Mouse (Mus musculus): ENCODE measurements around the gene Agtr1a.

Gene Agtr1a

GRCm38 (mm10) chr13:30336148-30336801 is at the start of gene Agtr1a:
Agtr1a (plus strand) TSS chr13:30336441.
- DNase-seq (ENCODE audit: low spot score in 2 of 2) = peak; percentile 50 to 79

- no peak for DNase-seq (ENCODE audit: low spot score in 2 of 2)
Measured at GRCm38 (mm10) chr13:30310221-30310620, 26.0 kb upstream of the Agtr1a start.

GRCm38 (mm10) chr13:30324669-30325346 is 11.4 kb upstream of the Agtr1a start:
- DNase-seq (ENCODE audit: low spot score in 2 of 2) = no peak

- no peak for DNase-seq (ENCODE audit: low spot score in 2 of 2)
Measured at GRCm38 (mm10) chr13:30331061-30331460, 5.2 kb upstream of the Agtr1a start.

GRCm38 (mm10) chr13:30331851-30332250 is 4.4 kb upstream of the Agtr1a start:
- no peak for DNase-seq (ENCODE audit: low spot score in 2 of 2)

GRCm38 (mm10) chr13:30332581-30332980 is 3.7 kb upstream of the Agtr1a start:
- DNase-seq (ENCODE audit: low spot score in 2 of 2) = peak; percentile 90

GRCm38 (mm10) chr13:30334667-30335066 is 1.6 kb upstream of the Agtr1a start:
- no peak for DNase-seq (ENCODE audit: low spot score in 2 of 2)

GRCm38 (mm10) chr13:30336913-30337312 is 672 bp downstream of the Agtr1a start:
- DNase-seq (ENCODE audit: low spot score in 2 of 2) = no peak

GRCm38 (mm10) chr13:30337646-30338045 is 1.4 kb downstream of the Agtr1a start:
- DNase-seq (ENCODE audit: low spot score in 2 of 2) = no peak

- DNase-seq (ENCODE audit: low spot score in 2 of 2) = no peak
Measured at GRCm38 (mm10) chr13:30338576-30338975, 2.3 kb downstream of the Agtr1a start.

- no peak for DNase-seq (ENCODE audit: low spot score in 2 of 2)
Measured at GRCm38 (mm10) chr13:30339927-30340326, 3.7 kb downstream of the Agtr1a start.

- no peak for DNase-seq (ENCODE audit: low spot score in 2 of 2)
Measured at GRCm38 (mm10) chr13:30341987-30342898, 6.0 kb downstream of the Agtr1a start.

GRCm38 (mm10) chr13:30345427-30345913 is 9.2 kb downstream of the Agtr1a start:
- DNase-seq (ENCODE audit: low spot score in 2 of 2) = no peak

GRCm38 (mm10) chr13:30346881-30347280 is 10.6 kb downstream of the Agtr1a start:
- DNase-seq (ENCODE audit: low spot score in 2 of 2) = no peak

GRCm38 (mm10) chr13:30348306-30348705 is 12.1 kb downstream of the Agtr1a start:
- no peak for DNase-seq (ENCODE audit: low spot score in 2 of 2)

- DNase-seq (ENCODE audit: low spot score in 2 of 2) = no peak
Measured at GRCm38 (mm10) chr13:30351966-30352365, 15.7 kb downstream of the Agtr1a start.

GRCm38 (mm10) chr13:30354991-30355580 is 18.8 kb downstream of the Agtr1a start:
- no peak for DNase-seq (ENCODE audit: low spot score in 2 of 2)

GRCm38 (mm10) chr13:30355979-30356378 is 19.7 kb downstream of the Agtr1a start:
- DNase-seq (ENCODE audit: low spot score in 2 of 2) = no peak

GRCm38 (mm10) chr13:30358456-30359168 is 22.4 kb downstream of the Agtr1a start:
- DNase-seq (ENCODE audit: low spot score in 2 of 2) = no peak

GRCm38 (mm10) chr13:30359886-30360285 is 23.6 kb downstream of the Agtr1a start:
- no peak for DNase-seq (ENCODE audit: low spot score in 2 of 2)

- no peak for DNase-seq (ENCODE audit: low spot score in 2 of 2)
Measured at GRCm38 (mm10) chr13:30361002-30361401, 24.8 kb downstream of the Agtr1a start.

Measured in spleen, postnatal 4 days (tissue).